Mouse (Mus musculus) erythroblast, embryonic 14.5 days (primary cell): ENCODE data around the gene Nup43. TPM values are rescaled to one million over a fixed set of nuclear protein-coding genes. Genes with fewer than 3 reads are reported as not detected.

Experiments
- H3K27me3 ChIP-seq: 2 replicates; pipeline ENCODE4 v1.6.1; 2012; ENCODE audit warnings: inconsistent platforms; ENCODE audit not compliant: control insufficient read depth
- H3K36me3 ChIP-seq: 2 replicates; pipeline ENCODE4 v1.6.1; 2012; ENCODE audit warnings: mild to moderate bottlenecking, inconsistent platforms; ENCODE audit not compliant: control insufficient read depth
- H3K4me1 ChIP-seq: 2 replicates; pipeline ENCODE4 v1.6.1; 2012; ENCODE audit warnings: inconsistent platforms; ENCODE audit not compliant: control insufficient read depth
- H3K4me3 ChIP-seq: replicated peaks from 2 replicates; pipeline ENCODE3; 2012; ENCODE audit warnings: moderate library complexity, mild to moderate bottlenecking, inconsistent platforms
- H3K9me3 ChIP-seq: 2 replicates; pipeline ENCODE4 v1.6.1; 2012; ENCODE audit warnings: low read length, inconsistent platforms, mixed read lengths; ENCODE audit not compliant: control insufficient read depth
- GATA1 ChIP-seq: IDR thresholded peaks from 2 replicates; pipeline ENCODE4 v1.6.1; 2012; ENCODE audit warnings: low read length, inconsistent platforms, mixed read lengths
- TAL1 ChIP-seq: IDR thresholded peaks from 3 replicates; pipeline ENCODE4 v1.6.1; 2012; ENCODE audit warnings: low read length, inconsistent platforms, mixed read lengths
- polyA plus RNA-seq: library from polyadenylated mRNA; stranded (reverse); fragments of >175 nt; gene quantifications from 2 replicates; pipeline ENCODE4 v1.2.3, GENCODE M21; 2012

The Nup43 gene
- polyA plus RNA-seq, 1 experiment = 0.03 TPM

DNA sequence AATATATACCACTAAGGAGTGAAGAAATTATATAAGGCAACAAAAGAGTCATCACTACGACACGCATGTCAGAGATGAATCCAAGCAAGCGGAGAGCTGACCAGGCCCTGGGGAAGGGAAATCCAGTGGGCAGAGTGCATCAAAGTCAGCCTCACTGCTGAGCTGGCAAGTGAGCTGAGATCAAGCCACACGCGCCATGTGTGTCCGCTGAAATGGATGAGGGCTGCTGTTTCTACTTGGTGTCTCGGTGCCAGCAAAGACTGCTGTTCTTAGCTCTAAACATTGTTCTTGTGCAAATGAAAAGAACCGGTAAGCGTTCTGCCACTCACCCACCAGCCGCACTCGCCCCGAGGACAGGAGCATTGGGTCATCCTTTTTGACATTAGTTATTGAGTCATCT is 26.9 kb upstream of the Nup43 start:
- Histone ChIP-seq H3K36me3 (peaks cover 84% of the 10 kb centered on the region), H3K4me3 (no peak overlapping the region), H3K4me1 (no peaks in the 10 kb centered on the region), H3K9me3 (no peaks in the 10 kb centered on the region), H3K27me3 (no peaks in the 10 kb centered on the region)
- TF ChIP-seq TAL1 (no peak), GATA1 (no peak)

DNA sequence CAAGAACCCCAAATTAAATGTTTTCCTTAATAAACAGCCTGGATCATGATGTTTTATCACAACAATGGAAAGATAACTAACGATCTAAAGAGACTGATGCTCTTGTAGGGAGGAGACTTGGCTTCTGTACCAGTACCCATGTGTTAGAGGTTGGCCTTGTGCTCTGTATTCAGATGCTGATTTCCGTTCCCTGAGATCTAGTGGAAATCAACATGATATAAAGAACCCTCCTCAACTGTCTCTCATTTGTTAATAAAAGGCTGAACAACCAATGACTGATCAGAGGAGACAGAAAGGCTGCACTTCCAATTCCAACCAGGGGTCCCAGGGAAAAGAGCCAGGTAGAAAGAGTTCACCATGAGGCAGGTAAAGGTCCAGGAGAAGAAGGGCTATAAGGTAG is 21.4 kb upstream of the Nup43 start:
- TF ChIP-seq TAL1 (no peak), GATA1 (no peak)
- Histone ChIP-seq H3K9me3 (no peaks in the 10 kb centered on the region), H3K27me3 (no peaks in the 10 kb centered on the region), H3K4me1 (no peaks in the 10 kb centered on the region), H3K36me3 (peaks cover 79% of the 10 kb centered on the region), H3K4me3 (no peak overlapping the region)

DNA sequence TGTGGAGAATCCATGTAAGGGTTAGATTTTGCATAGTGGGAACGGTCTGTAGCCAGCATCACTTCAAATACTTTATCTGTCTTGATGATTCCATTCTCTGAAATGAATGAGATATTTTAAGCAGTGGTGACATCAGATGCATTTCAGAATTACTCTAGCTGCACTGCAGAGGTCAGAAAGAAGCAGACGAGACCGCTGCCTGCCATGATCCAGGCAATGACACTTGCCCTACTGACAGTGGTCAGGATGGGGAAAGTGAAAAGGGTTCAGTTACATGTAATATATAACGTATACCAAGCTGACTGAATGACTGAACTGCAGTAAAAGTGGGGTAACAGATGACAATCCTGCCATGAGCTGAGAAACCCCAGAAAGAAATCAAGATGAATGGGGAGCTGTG is 18.2 kb upstream of the Nup43 start:
- H3K4me3 ChIP-seq = no peak overlapping the region
- no peaks in the 10 kb centered on the region for H3K9me3 ChIP-seq
- no peaks in the 10 kb centered on the region for H3K27me3 ChIP-seq
- H3K4me1 ChIP-seq = peaks cover 1% of the 10 kb centered on the region; the same call in 1 of the 2 replicates
- TF ChIP-seq GATA1 (no peak), TAL1 (no peak)
- H3K36me3 ChIP-seq = peaks cover 72% of the 10 kb centered on the region

DNA sequence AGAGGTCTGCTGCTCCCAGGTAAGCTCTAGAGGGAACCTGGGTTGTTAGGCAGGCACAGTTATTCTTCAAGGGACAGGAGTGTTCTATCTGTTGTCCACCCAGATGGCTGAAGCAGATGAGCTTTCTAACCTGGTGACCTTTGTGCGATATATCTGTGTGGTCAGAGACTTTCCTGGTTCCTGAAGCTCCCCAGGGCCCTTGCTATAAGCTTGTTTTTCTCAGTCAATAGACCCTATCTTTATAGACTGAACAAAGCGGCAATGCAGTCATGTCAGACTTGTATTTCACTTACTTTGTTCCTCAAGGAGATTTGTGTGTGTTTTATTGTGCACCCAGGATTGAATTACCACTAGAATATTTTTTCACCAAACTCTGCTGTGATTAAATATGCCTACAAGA is 16.2 kb upstream of the Nup43 start:
- Histone ChIP-seq H3K9me3 (no peaks in the 10 kb centered on the region), H3K36me3 (peaks cover 72% of the 10 kb centered on the region), H3K27me3 (no peaks in the 10 kb centered on the region), H3K4me3 (no peak overlapping the region), H3K4me1 (peaks cover 4% of the 10 kb centered on the region)
- TF ChIP-seq TAL1 (no peak), GATA1 (no peak)

DNA sequence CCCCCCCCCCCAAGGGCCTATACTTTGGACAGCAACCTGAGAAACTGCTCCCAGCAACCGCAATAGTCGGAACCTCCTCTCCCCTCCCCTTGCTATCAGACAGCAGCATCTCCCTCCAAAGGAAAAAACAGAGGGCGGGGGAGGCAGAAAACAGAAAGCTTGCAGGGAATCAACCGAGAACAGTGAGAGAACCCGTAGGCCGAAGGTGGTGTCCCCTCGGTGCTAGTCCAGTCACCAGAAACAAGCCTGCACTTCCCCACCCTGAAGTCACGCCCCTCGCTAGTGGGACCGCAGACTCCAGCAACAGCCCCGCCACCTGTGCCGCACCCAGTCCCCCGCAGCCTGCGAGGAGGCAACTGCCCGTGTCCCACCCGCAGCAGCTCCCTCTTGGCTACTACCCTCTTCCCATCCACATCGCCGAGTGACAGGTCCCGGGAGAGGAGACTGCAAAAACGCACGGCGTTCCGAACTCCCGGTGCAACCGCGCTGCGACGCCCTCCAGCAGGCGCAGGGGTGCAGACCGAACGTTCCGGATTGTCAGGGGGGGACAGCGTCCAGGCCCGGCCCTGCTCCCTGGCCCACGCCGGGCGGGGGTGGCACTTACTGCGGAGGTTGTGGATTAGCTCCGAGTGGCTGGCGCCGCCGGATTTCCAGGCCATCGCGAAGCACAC is 4.7 kb upstream of the Nup43 start:
- H3K9me3 ChIP-seq = no peaks in the 10 kb centered on the region; the same call in 1 of the 2 replicates
- TF ChIP-seq TAL1 (no peak), GATA1 (peak; percentile 89)
- H3K36me3 ChIP-seq = peaks cover 23% of the 10 kb centered on the region
- peaks cover 47% of the 10 kb centered on the region for H3K4me1 ChIP-seq
- H3K4me3 ChIP-seq = peak overlapping the region; percentile 100
- H3K27me3 ChIP-seq = no peaks in the 10 kb centered on the region

DNA sequence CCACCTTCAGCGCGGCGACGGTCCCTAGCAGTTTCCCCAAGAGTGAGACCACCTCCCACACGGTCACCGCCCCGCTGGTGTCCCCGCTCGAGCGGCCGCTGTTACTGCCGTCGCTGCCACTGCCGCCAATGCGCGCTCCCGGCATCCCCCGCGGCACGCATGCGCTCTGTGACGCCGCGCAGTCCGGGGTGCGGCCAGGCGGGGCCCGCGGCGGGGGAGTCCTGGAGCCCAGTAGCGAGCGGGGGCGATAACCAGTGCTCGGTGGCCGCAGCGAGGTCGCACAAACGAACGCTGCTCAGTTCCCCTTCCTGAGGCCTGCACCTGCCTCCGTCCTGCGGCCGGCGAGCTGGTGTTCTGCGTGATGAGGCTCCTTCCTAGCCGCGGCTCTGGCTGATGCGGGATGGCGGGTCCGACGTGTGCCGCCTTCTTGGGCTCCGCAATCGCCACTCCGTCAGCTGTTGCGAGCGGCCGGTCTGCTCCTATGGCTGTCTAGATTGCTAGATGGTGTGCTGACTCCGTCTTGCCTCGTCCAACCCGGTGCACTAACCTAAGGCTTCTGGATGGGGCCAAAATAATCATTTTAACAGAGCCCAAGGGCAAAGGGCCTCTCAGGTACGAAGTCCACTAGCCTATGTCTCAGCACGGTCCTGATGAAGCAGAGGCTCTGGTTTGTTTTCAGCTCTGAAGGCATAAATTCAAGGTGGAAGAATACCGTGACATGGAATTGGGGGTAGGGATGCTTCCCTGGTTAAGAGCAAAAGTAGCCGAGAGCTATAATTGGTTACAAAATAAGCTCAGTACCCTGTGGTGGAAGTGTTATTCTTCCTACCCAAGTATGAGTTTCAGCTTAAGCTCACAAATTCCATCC is 3.9 kb upstream of the Nup43 start:
- no peaks in the 10 kb centered on the region; the same call in 1 of the 2 replicates for H3K9me3 ChIP-seq
- peak overlapping the region; percentile 100 for H3K4me3 ChIP-seq
- TF ChIP-seq GATA1 (no peak), TAL1 (0 out of 3 replicates have a peak, but pooled peaks have one; percentile 13)
- peaks cover 16% of the 10 kb centered on the region for H3K36me3 ChIP-seq
- H3K4me1 ChIP-seq = peaks cover 52% of the 10 kb centered on the region
- H3K27me3 ChIP-seq = no peaks in the 10 kb centered on the region

DNA sequence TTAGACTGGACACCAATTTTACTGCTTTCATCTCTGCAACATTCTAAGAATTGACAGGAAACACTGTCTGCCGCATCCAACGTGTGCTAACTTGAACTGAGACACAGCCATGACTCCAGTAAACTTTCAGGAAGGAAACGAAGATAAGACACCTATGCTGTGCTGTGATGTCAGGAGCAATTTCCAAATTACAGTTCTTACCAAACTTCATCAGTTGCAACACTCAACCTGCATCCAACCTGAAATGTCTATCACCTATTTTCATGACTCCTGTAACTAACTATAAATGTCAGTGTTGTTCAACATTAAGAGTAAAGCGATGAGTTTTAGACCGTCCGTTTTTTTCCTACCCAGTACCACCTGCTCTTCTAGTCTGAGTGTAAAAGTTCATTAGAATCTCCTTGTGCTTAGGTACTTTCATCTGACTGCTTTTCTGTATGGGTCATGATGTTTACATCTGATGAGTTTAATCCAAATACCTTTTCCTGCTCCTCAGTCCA is 3.2 kb upstream of the Nup43 start:
- no peaks in the 10 kb centered on the region for H3K27me3 ChIP-seq
- no peaks in the 10 kb centered on the region; the same call in 1 of the 2 replicates for H3K9me3 ChIP-seq
- no peak for TF ChIP-seq GATA1
- TF ChIP-seq TAL1 = no peak

DNA sequence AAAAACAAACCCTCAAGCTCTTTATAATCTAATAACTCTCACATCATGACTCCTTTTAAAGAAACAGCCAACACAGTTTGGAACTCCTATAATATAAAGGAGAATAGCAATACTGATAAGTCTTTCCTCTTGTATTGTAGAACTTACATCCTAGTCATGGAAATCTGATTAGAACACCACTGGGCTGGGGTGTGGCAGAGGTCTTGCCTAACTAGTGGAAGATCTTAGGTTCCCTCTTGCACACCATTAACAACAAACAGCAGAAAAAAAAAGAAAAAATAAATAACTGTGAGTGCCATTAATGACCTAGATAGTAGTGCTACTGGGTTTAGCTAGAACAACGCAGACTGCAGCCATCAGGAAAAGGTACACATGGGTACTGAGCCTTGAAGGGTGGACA is 2.4 kb upstream of the Nup43 start:
- TF ChIP-seq TAL1 = no peak
- TF ChIP-seq GATA1 = peak; percentile 22; the same call in 1 of the 2 replicates
- Histone ChIP-seq H3K27me3 (no peaks in the 10 kb centered on the region), H3K36me3 (peaks cover 8% of the 10 kb centered on the region), H3K9me3 (no peaks in the 10 kb centered on the region; the same call in 1 of the 2 replicates), H3K4me1 (peaks cover 48% of the 10 kb centered on the region), H3K4me3 (no peak overlapping the region)

More for the DNA sequence above, 3.2 kb upstream of the Nup43 start:
- Histone ChIP-seq H3K36me3 (peaks cover 10% of the 10 kb centered on the region), H3K4me1 (peaks cover 49% of the 10 kb centered on the region), H3K4me3 (peak overlapping the region; percentile 100)

DNA sequence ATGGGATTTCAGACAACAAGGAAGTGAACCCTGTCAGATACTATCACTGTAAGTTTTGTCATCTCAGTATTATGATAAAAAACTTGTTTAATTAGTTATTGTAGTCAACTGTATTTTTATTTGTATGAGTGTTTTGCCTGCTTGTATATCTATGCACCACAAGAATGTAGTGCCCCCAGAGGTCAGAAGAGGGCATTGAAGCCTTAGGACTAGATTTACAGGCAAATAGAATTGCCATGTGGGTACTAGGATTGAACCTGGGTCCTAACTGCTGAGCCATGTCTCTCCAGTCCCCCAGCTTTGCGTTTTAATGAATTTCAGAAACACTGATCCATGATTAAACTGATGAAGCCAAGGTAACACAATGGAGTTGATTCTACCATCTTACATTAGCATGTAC is 6.4 kb downstream of the Nup43 start:
- Histone ChIP-seq H3K36me3 (peaks cover 84% of the 10 kb centered on the region), H3K27me3 (no peaks in the 10 kb centered on the region), H3K9me3 (no peaks in the 10 kb centered on the region), H3K4me1 (peaks cover 7% of the 10 kb centered on the region), H3K4me3 (no peak overlapping the region)
- no peak for TF ChIP-seq TAL1
- TF ChIP-seq GATA1 = no peak
